Mouse (Mus musculus): ENCODE results near the gene Exosc9. TPM values are rescaled to one million over a fixed set of nuclear protein-coding genes. Genes with fewer than 3 reads are reported as not detected.
A peak's percentile ranks its signal among the peaks of the same experiment; 100 is the strongest.
"Not testable (repeated sequence)": the region's sequence is repeated elsewhere in the genome, so short reads cannot be mapped to it uniquely, and the experiment has no call there.

Exosc9 gene
- polyA plus RNA-seq, 1 experiment: 14.5 TPM

DNA sequence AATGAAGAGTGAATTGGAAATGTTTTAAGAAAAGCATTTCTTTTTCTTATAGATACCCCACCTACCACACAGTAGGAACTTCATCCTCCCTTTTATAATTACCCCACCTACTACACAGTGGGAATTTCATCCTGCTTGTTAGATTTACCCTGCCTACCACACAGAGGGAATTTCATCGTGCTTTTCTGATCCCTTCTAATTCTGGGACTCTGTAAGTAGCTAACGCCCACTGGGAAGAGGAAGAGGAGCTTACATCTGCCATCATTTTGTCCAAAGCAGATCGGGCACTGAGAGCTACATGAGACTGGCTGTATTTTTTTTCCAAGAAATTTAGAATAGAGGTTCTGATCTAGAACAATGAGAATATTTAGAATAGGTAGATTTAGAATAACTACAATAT, 7.4 kb upstream of the Exosc9 start:
- 78% methylated on average over 3 of the region's 3 CpGs for WGBS
- no peak for DNase-seq (ENCODE audit: low read depth, low spot score)

DNA sequence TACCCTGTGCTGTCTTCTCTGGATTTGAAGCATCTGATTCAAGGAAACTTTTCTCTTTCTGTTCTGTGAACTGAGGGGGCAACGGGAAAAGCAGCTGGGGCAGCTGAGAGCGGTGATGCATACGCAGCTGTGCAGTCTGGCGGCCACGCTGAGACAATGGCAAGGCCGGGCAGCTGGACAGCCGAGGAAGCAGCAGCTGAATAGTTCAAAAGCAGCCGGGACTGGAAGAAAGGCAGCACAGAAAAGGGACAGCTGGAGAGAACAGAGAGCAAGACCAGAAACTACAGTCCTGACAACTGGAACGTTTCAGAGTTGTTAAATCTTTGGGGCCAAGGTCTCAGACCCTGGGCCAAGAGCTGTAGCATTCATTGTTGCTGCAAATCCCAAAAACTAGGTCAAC, 1.1 kb upstream of the Exosc9 start:
- no peak for DNase-seq (ENCODE audit: low read depth, low spot score)
- 41% methylated on average over 9 of the region's 9 CpGs for WGBS

DNA sequence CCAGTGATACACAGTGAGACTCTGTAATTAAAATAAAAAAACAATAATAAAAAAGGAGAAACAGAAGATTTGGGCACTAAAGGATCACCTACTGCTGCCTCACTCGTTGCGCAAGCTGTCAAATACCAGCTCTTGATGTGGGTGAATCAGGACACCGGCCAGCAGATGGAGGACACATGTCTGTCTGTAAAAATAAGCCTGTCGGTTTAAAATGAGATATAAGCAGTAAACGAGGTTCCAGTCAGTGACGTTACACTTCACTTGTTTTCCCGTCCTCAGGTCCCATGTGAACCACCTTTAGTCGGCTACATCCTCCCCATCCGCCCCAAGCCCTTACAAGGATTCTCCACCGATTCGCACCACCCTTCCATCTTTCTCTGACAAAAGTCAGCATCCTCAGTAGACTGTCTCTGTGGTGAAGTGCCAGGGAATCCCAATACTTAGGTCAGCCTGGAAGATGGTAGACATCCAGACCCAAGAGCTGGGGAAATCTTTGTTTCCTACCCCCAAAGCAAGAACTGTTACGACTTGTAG, 488 bp upstream of the Exosc9 start:
- DNase-seq (ENCODE audit: low read depth, low spot score): no peak
- WGBS: 8% methylated on average over 12 of the region's 12 CpGs

DNA sequence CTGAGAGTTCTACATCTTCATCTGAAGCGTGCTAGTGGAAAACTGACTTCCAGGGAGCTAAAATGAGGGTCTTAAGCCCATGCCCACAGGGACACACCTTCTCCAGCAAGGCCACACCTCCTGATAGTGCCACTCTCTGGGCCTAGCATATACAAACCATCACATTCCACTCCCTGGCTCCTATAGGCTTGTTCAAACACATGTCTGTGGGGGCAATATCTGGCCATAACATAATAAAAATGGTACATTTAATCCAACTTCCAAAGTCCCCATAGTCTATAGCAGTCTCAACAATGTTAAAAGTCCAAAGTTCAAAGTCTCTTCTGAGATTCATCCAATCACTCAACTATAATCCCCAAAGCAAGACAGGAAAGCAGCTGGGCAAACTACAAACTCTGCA, 5.2 kb downstream of the Exosc9 start:
- no peak for DNase-seq (ENCODE audit: low read depth, low spot score)
- WGBS: 82% methylated on average over 1 of the region's 1 CpGs

DNA sequence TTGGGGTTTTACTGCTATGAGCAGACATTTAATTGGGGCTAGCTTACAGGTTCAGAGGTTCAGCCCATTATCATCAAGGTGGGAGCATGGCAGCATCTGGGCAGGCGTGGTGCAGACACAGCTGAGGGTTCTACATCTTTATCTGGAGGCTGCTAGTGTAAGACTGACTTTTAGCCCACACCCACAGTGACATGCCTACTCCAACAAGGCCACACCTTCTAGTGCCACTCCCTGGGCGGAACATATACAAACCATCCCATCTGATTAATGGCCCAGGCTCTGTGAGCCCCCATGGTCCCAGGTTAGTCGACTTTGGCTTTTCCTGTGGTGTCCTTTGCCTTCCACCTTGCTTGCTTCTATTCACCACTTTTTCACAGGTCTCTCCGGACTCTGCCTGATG, 7.2 kb downstream of the Exosc9 start:
- WGBS: 66% methylated on average over 4 of the region's 4 CpGs
- no peak for DNase-seq (ENCODE audit: low read depth, low spot score)

DNA sequence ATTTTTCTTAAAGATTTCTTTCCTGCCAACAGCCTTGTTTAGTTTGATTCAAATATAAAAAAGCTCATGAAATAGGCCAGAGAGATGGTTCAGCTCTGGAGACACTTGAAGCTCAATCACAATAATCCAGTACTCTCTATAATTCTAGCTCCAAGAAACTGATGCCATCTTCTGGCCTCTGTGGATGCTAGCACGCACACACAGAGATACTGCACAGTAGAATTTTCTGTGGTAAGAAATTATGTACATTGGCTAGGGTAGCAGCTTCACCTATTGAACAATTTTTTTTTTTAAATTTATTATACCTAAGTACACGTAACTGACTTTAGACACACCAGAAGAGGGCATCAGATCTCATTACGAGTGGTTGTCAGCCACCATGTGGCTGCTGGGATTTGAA, 11.3 kb downstream of the Exosc9 start:
- 76% methylated on average over 3 of the region's 3 CpGs for WGBS

DNA sequence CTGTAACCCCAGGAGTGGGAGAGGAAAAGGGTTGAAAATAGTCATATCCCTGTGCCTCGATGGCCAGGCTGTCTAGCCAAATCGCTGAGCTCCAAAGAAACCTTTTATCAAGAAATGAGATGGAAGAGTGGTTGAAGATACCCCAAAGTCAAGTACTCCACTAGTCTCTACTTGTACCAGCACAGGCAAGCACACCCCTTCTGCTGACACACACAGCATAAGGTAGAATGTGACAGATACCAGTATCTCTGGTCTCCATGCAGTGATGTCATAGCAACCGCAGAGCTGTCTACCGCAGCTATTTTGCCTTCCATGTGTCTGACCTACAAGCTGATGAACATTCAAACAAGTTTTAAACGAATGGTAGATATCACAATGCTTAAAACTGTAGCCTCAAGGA, 17.4 kb downstream of the Exosc9 start:
- 68% methylated on average over 5 of the region's 5 CpGs for WGBS
- DNase-seq (ENCODE audit: low read depth, low spot score): no peak

More for the DNA sequence above, 11.3 kb downstream of the Exosc9 start:
- no peak for DNase-seq (ENCODE audit: low read depth, low spot score)

DNA sequence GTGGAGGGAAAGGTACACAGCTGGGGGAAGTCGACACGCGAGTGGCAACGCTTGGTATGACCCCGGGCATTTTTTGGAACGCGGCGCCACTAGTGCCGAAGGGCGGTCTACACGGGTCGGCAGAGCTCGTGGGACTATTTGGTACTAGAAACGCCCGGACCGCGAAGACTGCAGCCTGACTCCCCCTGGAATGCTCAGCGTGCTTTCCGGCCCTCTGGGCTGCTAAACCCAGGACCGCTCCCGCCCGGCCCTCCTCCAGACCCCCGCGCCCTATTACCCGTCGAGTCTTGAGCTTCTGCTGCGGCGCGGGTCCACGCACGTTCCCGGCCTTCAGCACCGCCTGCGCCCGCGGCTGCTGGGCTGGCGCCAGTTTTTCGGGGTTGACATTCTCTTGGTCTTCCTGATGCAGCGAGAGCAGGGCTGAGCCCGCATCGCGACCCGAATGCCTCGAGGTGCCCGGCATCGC, 19.0 kb downstream of the Exosc9 start:
- under 1% methylated on average over 46 of the region's 46 CpGs for WGBS

DNA sequence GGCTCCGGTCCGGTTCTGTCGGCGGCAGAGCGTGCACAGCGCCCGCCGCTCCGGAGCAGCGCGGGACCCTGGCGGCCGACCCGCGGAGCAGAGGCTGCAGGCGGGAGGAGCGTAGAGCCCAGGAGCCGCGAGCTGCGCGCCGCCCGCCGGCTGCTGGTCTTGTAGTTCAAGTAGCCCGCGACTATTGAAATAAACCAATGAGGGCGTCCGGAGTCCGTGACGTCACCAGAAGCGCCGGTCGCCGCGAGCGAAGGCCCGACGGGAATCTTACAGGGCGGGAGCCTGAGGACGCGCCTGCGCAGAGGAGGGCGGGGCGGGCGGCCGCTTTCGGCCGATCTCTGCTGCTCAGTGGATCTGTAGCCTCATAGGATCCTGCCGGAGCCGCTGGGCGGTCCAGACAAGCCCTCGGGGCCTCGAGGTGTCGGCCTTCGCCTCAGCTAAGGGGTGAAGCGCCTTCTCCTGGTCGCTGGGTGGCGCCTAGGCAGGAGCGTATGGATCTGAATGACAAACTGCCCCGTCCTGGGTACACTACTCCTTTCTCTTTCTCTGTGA, 19.5 kb downstream of the Exosc9 start, which contains the start of gene Ccna2:
Gene Ccna2, minus strand, starts transcription at position 324 of the 552 bp plus-strand sequence.
- under 1% methylated on average over 60 of the region's 60 CpGs for WGBS
- DNase-seq (ENCODE audit: low read depth, low spot score): peak; percentile 76

More for the DNA sequence above, 19.0 kb downstream of the Exosc9 start:
- DNase-seq (ENCODE audit: low read depth, low spot score): no peak

DNA sequence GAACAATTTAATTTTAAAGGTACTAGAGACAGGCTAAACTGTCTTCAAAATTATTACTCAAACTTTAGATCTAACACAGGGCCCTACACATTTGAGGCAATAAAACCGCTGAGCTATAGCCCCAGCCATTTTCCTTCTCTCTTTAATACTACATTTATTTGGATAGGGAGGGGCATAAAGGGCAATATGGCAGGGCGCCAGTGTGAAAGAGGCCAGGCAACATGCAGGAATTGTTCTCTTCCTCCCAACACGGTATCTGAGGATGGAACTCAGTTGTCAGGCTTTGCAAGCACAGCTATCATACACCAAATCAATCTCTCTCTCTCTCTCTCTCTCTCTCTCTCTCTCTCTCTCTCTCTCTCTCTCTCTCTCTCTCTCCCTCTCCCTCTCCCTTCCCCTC, 46.4 kb downstream of the Exosc9 start:
- DNase-seq (ENCODE audit: low read depth, low spot score): peak; percentile 64
- 25% methylated on average over 3 of the region's 3 CpGs for WGBS

DNA sequence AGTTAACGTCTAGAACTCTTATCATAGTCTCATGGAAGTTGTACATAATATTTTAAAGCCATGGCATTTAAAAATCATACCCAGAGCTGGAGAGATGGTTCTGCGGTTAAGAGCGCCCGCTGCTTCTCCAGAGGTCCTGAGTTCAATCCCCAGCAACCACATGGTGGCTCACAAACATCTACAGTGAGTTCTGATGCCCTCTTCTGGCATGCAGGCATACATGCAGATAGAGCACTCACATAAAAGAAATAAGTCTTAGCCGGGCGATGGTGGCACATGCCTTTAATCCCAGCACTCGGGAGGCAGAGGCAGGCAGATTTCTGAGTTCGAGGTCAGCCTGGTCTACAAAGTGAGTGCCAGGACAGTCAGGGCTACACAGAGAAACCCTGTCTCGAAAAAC, 47.4 kb downstream of the Exosc9 start:
- not testable (repeated sequence) for DNase-seq (ENCODE audit: low read depth, low spot score)
- 87% methylated on average over 9 of the region's 9 CpGs for WGBS

DNA sequence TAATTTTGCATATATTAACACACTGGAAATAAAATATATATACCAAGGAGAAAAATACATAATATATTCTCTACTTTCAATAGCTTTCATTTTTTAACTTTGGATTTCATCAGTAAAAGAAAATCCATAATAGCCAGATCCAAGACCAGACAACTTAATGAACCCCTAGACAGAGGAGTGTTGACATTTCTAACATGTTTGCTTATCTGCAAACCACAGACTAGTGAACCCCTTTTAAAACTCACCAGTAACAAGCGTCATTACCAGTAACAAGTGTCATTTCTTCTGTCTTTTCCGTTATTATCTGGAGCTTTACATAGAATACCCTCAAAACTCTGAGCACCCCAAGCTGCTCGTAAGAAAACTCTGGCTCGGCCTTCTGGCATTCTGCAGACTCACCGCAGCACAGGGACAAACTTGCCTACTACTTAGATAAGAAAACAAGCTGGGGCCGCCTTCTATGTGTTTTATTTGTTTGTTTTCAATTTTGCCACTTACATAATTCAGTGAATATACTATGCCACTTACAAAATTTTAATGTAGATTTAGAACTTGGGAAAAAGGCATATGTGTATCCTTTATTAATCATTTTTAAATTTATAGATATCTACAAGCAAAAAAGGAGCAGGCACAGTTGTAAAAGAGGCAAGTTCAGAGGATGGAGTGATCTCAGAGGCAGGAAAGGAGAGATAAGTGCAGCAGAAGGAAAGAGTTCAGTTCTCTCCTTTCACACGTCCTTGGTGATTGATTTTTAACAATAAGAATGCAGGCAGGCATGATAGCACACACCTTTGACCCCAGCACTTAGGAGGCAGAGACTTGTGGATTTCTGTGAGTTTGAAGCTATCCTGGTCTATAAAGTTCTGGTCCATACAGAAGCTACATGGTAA, 53.7 kb downstream of the Exosc9 start:
- WGBS: 87% methylated on average over 7 of the region's 7 CpGs
- no peak for DNase-seq (ENCODE audit: low read depth, low spot score)

DNA sequence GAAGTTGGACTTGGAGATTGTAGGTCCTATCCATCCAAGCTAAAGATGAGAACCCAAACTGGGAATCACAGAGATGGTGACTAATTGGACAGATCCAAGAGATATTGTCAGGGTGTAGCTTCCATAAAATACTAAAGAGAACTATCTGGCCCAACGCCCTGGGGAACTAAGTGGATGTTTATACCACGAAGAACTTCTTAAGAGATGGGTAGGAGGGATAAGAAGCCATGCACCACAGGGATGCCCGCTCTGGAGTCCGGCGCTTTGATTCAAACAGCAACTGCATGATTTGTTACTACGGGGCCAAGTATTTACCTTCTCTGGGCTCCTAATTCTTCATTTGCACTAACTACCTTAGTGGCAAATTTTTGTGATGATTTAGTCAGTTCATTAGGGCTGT, 60.3 kb downstream of the Exosc9 start:
- DNase-seq (ENCODE audit: low read depth, low spot score): no peak

DNA sequence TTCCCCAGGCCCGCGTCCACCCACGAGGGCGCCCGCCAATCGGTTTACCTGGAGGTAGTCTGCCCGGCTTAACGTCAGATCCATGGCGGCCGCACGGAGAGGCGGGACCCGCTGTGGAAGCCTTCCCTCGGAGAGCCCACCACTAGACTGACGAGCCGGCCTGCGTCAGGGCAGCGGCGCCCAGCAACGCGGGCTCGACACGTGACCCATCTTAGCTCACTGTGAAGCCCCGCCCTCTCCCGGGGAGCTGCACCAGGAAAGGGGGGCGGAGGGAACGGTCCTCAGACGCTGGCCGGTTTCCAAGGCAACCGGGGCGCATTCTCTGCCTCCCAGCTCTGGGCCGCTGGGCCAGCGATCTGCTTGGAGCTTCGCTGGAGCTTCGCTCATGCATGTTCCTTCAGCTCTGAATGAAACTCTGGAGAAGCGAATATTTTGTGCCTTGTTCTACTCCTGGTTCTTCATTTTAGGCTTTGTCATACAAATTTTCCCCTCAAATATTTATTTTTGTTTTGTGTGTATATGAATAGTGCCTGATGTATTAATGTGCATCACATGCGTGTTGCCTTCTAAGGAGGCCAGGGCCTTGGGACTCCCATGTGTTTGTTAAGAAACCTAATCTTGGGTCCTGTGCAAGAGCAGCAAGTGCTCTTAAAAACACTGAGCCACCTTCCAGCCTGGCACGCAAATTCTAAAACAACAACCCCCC, 60.9 kb downstream of the Exosc9 start, which contains the start of gene Bbs7:
Gene Bbs7, minus strand, starts transcription at position 276 of the 706 bp plus-strand sequence.
- peak; percentile 50 for DNase-seq (ENCODE audit: low read depth, low spot score)
- 2% methylated on average over 38 of the region's 38 CpGs for WGBS

More for the DNA sequence above, 60.3 kb downstream of the Exosc9 start:
- WGBS: 8% methylated on average over 6 of the region's 6 CpGs

DNA sequence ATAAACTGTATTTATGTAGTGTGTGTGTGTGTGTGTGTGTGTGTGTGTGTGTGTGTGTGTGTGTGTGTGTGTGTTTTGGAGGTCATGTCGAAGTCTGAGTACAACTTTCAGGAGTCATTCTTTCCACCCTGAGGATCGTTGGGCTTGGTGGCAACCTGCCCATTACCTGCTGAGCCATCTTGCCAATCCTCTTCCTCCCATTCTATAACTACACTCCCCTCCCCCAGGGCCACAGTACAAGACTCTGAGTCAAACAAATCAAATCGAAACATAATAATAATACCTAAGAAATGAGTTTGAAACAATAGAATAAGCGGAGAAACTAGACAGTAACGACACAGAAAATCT, 61.5 kb downstream of the Exosc9 start:
- WGBS: 53% methylated on average over 5 of the region's 5 CpGs
- DNase-seq (ENCODE audit: low read depth, low spot score): no peak

Other genes with a start within 250 kb of the Exosc9 start
- gene Anxa5, start 76.7 kb upstream of the Exosc9 start, polyA plus RNA-seq (2012; rRNA removed): 142 and 157 TPM in 2 replicates
- gene 1810062G17Rik, start 76.7 kb upstream of the Exosc9 start, polyA plus RNA-seq (2012; rRNA removed): 0.73 and 0.95 TPM in 2 replicates
- gene Gm11549, start 30.8 kb upstream of the Exosc9 start, polyA plus RNA-seq (2012; rRNA removed): 0.05 and 0.11 TPM in 2 replicates
- 44.1 and 60.0 TPM in 2 replicates for gene Ccna2, start 19.5 kb downstream of the Exosc9 start, polyA plus RNA-seq (2012; rRNA removed)
- gene Bbs7, start 60.9 kb downstream of the Exosc9 start, polyA plus RNA-seq (2012; rRNA removed): 0.77 and 1.2 TPM in 2 replicates
- gene Trpc3, start 137.6 kb downstream of the Exosc9 start, polyA plus RNA-seq (2012; rRNA removed): 1.7 and 1.9 TPM in 2 replicates

Data from large intestine, adult 2 months (tissue).